Comparison of ENCODE assay signal across 25 mouse cellular contexts in the genomic region with DNA sequence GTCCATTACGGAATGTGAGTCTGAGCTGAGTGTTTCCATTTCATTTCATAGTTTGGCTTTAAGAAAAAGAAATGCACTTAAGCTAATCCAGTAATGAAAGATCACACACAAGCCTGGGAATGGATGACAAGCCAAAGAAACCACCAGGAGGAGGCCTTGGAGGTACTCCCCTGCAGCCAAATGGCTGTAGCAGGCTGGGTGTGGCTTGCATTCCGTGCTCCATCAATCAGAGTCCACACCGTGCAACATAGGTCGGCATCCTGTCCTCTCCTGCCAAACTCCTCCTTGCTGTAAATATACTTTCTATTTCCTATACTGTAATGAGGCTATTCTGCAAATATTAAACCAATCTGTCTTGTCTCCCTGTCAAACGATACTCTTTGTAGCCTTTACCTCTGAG.
DNase-seq lines count a peak whose midpoint lies in the region; ATAC-seq and TF ChIP-seq lines count a peak whose summit lies in the region.
"Had no signal": no experiment of that assay in that cellular context is flagged by ENCODE, and none has a peak within 500 bp of the region (broad histone marks: within the 10 kb centered on the region; RNA-seq: fewer than 3 reads in every experiment).

No protein-coding gene starts in this region.

- no peak for TF ChIP-seq CTCF in kidney, postnatal 0 days (IDR thresholded peaks at IDR 0.05; ENCODE audit: low read depth)

- no peaks in the 10 kb centered on the region for H3K27me3 ChIP-seq in kidney, postnatal 0 days (ENCODE audit: insufficient read depth, low read length)
- H3K27me3 ChIP-seq in neural tube, embryonic 14.5 days (ENCODE audit: control insufficient read depth, insufficient read depth, low read length) = no peaks in the 10 kb centered on the region
- H3K27me3 ChIP-seq in midbrain, embryonic 10.5 days (ENCODE audit: low read depth, poor library complexity, severe bottlenecking) = no peaks in the 10 kb centered on the region
- H3K27me3 ChIP-seq: forebrain, embryonic 13.5 days; liver, embryonic 15.5 days; megakaryocyte, embryonic 14.5 days; midbrain, embryonic 15.5 days; neural tube, embryonic 13.5 days had no signal

- H3K4me1 ChIP-seq in kidney, postnatal 0 days (replicated peaks; ENCODE audit: insufficient read depth, low read length) = 0 out of 2 replicates have a peak, but pooled peaks cover 3% of the 10 kb centered on the region
- no peaks in the 10 kb centered on the region for H3K4me1 ChIP-seq in neural tube, embryonic 14.5 days (ENCODE audit: control insufficient read depth, insufficient read depth, low read length)
- no peaks in the 10 kb centered on the region for H3K4me1 ChIP-seq in midbrain, embryonic 10.5 days
- H3K4me1 ChIP-seq: liver, embryonic 15.5 days; megakaryocyte, embryonic 14.5 days; midbrain, embryonic 15.5 days; neural tube, embryonic 13.5 days had no signal

- no peaks in the 10 kb centered on the region for H3K36me3 ChIP-seq in kidney, postnatal 0 days (ENCODE audit: insufficient read depth, low read length)
- H3K36me3 ChIP-seq in neural tube, embryonic 14.5 days (ENCODE audit: control insufficient read depth, insufficient read depth, low read length) = no peaks in the 10 kb centered on the region
- H3K36me3 ChIP-seq in midbrain, embryonic 10.5 days = no peaks in the 10 kb centered on the region
- H3K36me3 ChIP-seq: liver, embryonic 15.5 days; midbrain, embryonic 15.5 days; neural tube, embryonic 13.5 days had no signal

- 32% methylated on average over 5 of the region's 5 CpGs for WGBS in kidney, postnatal 0 days
- 70% methylated on average over 5 of the region's 5 CpGs for WGBS in neural tube, embryonic 14.5 days
- 84% methylated on average over 5 of the region's 5 CpGs for WGBS in midbrain, embryonic 10.5 days

- DNase-seq in heart, adult 11 months = peak; percentile 83
- no peak for DNase-seq in heart, adult 9 months (ENCODE audit: low spot score in 2 of 2)
- DNase-seq in kidney, postnatal 0 days (ENCODE audit: low spot score) = peak; percentile 38
- DNase-seq in kidney, postnatal 10 days = no peak
- peak; percentile 20 for DNase-seq in 3T3-L1 (ENCODE audit: low read depth, low spot score)
- no peak for DNase-seq in midbrain, embryonic 10.5 days (ENCODE audit: low spot score)
- DNase-seq in cerebellum, postnatal 14 days = no peak
- DNase-seq: adrenal gland, postnatal 25 days; cerebellum, adult 8-10 months; gastrocnemius, postnatal 36 days; heart, postnatal 10 days; kidney, adult 18-20 months; kidney, postnatal 36 days; liver; right cerebral cortex, adult 18-20 months; right cerebral cortex, postnatal 4 days had no signal

- ATAC-seq in kidney, postnatal 0 days (replicated peaks; ENCODE audit: low FRiP score, low read depth) = no peak
- ATAC-seq in neural tube, embryonic 14.5 days (ENCODE audit: low read depth) = peak; percentile 34; the same call in 1 of the 2 replicates
- ATAC-seq: CD4-positive, CD25-positive, alpha-beta regulatory T cell, adult 4 months; forebrain, embryonic 13.5 days; hindbrain, postnatal 0 days; midbrain, embryonic 15.5 days had no signal

- no peak overlapping the region for H3K4me3 ChIP-seq in kidney, postnatal 0 days (replicated peaks; ENCODE audit: low read depth, low read length)
- no peak overlapping the region for H3K4me3 ChIP-seq in neural tube, embryonic 14.5 days (ENCODE audit: low read depth, low read length)
- H3K4me3 ChIP-seq in midbrain, embryonic 10.5 days = no peak overlapping the region
- H3K4me3 ChIP-seq: forebrain, embryonic 13.5 days; liver, embryonic 15.5 days; megakaryocyte, embryonic 14.5 days; midbrain, embryonic 15.5 days; neural tube, embryonic 13.5 days had no signal

- no peak overlapping the region for H3K27ac ChIP-seq in kidney, postnatal 0 days
- no peak overlapping the region for H3K27ac ChIP-seq in neural tube, embryonic 14.5 days (ENCODE audit: low read depth, low read length)
- no peak overlapping the region for H3K27ac ChIP-seq in midbrain, embryonic 10.5 days (replicated peaks)
- H3K27ac ChIP-seq: forebrain, embryonic 13.5 days; hindbrain, postnatal 0 days; liver, embryonic 15.5 days; midbrain, embryonic 15.5 days; neural tube, embryonic 13.5 days had no signal

- H3K9me3 ChIP-seq in kidney, postnatal 0 days (replicated peaks; ENCODE audit: low read length) = no peaks in the 10 kb centered on the region
- no peaks in the 10 kb centered on the region for H3K9me3 ChIP-seq in neural tube, embryonic 14.5 days (ENCODE audit: control insufficient read depth, low read length)
- no peaks in the 10 kb centered on the region for H3K9me3 ChIP-seq in midbrain, embryonic 10.5 days (replicated peaks)
- H3K9me3 ChIP-seq: forebrain, embryonic 13.5 days; liver, embryonic 15.5 days; midbrain, embryonic 15.5 days; neural tube, embryonic 13.5 days had no signal

- no peak overlapping the region for H3K4me2 ChIP-seq in kidney, postnatal 0 days (ENCODE audit: low read length)
- no peak overlapping the region for H3K4me2 ChIP-seq in neural tube, embryonic 14.5 days (ENCODE audit: low read depth, low read length)
- H3K4me2 ChIP-seq: forebrain, embryonic 13.5 days; heart, embryonic 11.5 days; liver, embryonic 15.5 days; midbrain, embryonic 15.5 days; neural tube, embryonic 13.5 days had no signal

- no peak overlapping the region for H3K9ac ChIP-seq in kidney, postnatal 0 days (ENCODE audit: low read depth, low read length)
- H3K9ac ChIP-seq in neural tube, embryonic 14.5 days (replicated peaks; ENCODE audit: low read depth, low read length) = no peak overlapping the region
- H3K9ac ChIP-seq: forebrain, embryonic 13.5 days; liver, embryonic 15.5 days; midbrain, embryonic 15.5 days; neural tube, embryonic 13.5 days had no signal

Comparison
In these comparisons a context has a peak if more than half of its experiments do, and no peak if none do; other contexts are left out.
1. DNase-seq: peak in heart, adult 11 months (single experiment), kidney, postnatal 0 days (single experiment) and 3T3-L1 (single experiment); none in heart, adult 9 months (0 of 2), kidney, postnatal 10 days (single experiment), midbrain, embryonic 10.5 days (single experiment) and cerebellum, postnatal 14 days (0 of 2).